Mouse (Mus musculus) urinary bladder, postnatal 36 days (tissue): ENCODE results near the gene Chst11.

Source experiments
- DNase-seq, 2 experiments: peaks; one replicate each; pipeline ENCODE4 v3.0.0; 2022; ENCODE audit warnings: low spot score in 2 of 2, mixed read lengths in 1 of 2

Gene Chst11

GRCm38 (mm10) chr10:83210122-83210521, 224.8 kb downstream of the Chst11 start:
- no peak for DNase-seq

GRCm38 (mm10) chr10:83210968-83211583, 225.8 kb downstream of the Chst11 start:
- DNase-seq = no peak

- DNase-seq = no peak
These were observed 227.3 kb downstream of the Chst11 start for GRCm38 (mm10) chr10:83212618-83213017.

GRCm38 (mm10) chr10:83215559-83215958, 230.3 kb downstream of the Chst11 start:
- no peak for DNase-seq

- peak in 1 of 2 experiments; percentile 19 for DNase-seq
These were observed 232.0 kb downstream of the Chst11 start for GRCm38 (mm10) chr10:83217256-83217655.

- no peak for DNase-seq
These were observed 233.5 kb downstream of the Chst11 start for GRCm38 (mm10) chr10:83218778-83219177.

GRCm38 (mm10) chr10:83219729-83220128, 234.4 kb downstream of the Chst11 start:
- DNase-seq = peak; percentile 19 to 33

GRCm38 (mm10) chr10:83220217-83220616, 234.9 kb downstream of the Chst11 start:
- no peak for DNase-seq

- no peak for DNase-seq
These were observed 235.5 kb downstream of the Chst11 start for GRCm38 (mm10) chr10:83220847-83221246.

- no peak for DNase-seq
These were observed 239.7 kb downstream of the Chst11 start for GRCm38 (mm10) chr10:83224999-83225398.

GRCm38 (mm10) chr10:83228626-83229025, 243.3 kb downstream of the Chst11 start:
- no peak for DNase-seq

- no peak for DNase-seq
These were observed 248.7 kb downstream of the Chst11 start for GRCm38 (mm10) chr10:83233967-83234366.

GRCm38 (mm10) chr10:83234391-83234790, 249.1 kb downstream of the Chst11 start:
- no peak for DNase-seq

- DNase-seq = no peak
These were observed 256.9 kb downstream of the Chst11 start for GRCm38 (mm10) chr10:83242106-83242686.

- DNase-seq = no peak
These were observed 258.8 kb downstream of the Chst11 start for GRCm38 (mm10) chr10:83244131-83244530.
